Mouse (Mus musculus) bone marrow, adult 2 months (tissue): Measurements from ENCODE around the gene Doc2g.

Experiments
- CTCF ChIP-seq: fragments of 200-500 bp; IDR thresholded peaks from 2 replicates; pipeline ENCODE4 v1.5.1; 2011; ENCODE audit warnings: low read length, control low read depth; ENCODE audit not compliant: control insufficient read depth, insufficient read depth
- POLR2A ChIP-seq: fragments of 200-500 bp; IDR thresholded peaks from 2 replicates; pipeline ENCODE4 v1.6.1; 2011; ENCODE audit warnings: low read depth, mild to moderate bottlenecking, control low read depth, low read length, borderline replicate concordance; ENCODE audit not compliant: control insufficient read depth

GRCm38 (mm10) chr19:3980309-3980708 is 22.8 kb upstream of the Doc2g start:
- TF ChIP-seq POLR2A (no peak), CTCF (peak; percentile 75)
